Mouse (Mus musculus) large intestine, adult 2 months (tissue): ENCODE measurements around the gene Gm13278. TPM values are rescaled to one million over a fixed set of nuclear protein-coding genes. Genes with fewer than 3 reads are reported as not detected.

Experiments used
- polyA plus RNA-seq: library from polyadenylated mRNA; depleted of rRNA; stranded (reverse); fragments of >200 nt; gene quantifications from 2 replicates; pipeline ENCODE4 v1.2.3, GENCODE M21; 2012; rRNA removed

The Gm13278 gene
- polyA plus RNA-seq, 1 experiment, result not detected

Other genes starting within 250 kb of the Gm13278 start
- not detected in 2 replicates for gene Ifna15, start 233.3 kb upstream of the Gm13278 start, polyA plus RNA-seq
- not detected in 2 replicates for gene Ifna14, start 219.8 kb upstream of the Gm13278 start, polyA plus RNA-seq
- gene Ifna9, start 199.2 kb upstream of the Gm13278 start, polyA plus RNA-seq, result not detected in 2 replicates
- not detected in 2 replicates for gene Ifna12, start 188.2 kb upstream of the Gm13278 start, polyA plus RNA-seq
- not detected in 2 replicates for gene C87499, start 157.1 kb upstream of the Gm13278 start, polyA plus RNA-seq
- gene Ifna13, start 147.1 kb upstream of the Gm13278 start, polyA plus RNA-seq, result not detected in 2 replicates
- not detected in 2 replicates for gene Ifna16, start 114.6 kb upstream of the Gm13278 start, polyA plus RNA-seq
- not detected in 2 replicates for gene Ifna2, start 107.6 kb upstream of the Gm13278 start, polyA plus RNA-seq
- gene Ifnab, start 100.2 kb upstream of the Gm13278 start, polyA plus RNA-seq, result not detected in 2 replicates
- gene Gm26566, start 69.7 kb upstream of the Gm13278 start, polyA plus RNA-seq, result 0.15 and 0.21 TPM in 2 replicates
- gene Klhl9, start 69.1 kb upstream of the Gm13278 start, polyA plus RNA-seq, result 7.2 and 12.3 TPM in 2 replicates
- gene Gm13271, start 36.7 kb upstream of the Gm13278 start, polyA plus RNA-seq, result not detected in 2 replicates
- not detected in 2 replicates for gene Gm13283, start 31.4 kb upstream of the Gm13278 start, polyA plus RNA-seq
- not detected in 2 replicates for gene Gm13290, start 17.7 kb upstream of the Gm13278 start, polyA plus RNA-seq
- not detected in 2 replicates for gene Gm13289, start 14.6 kb upstream of the Gm13278 start, polyA plus RNA-seq
- not detected in 2 replicates for gene Gm13272, start 11.7 kb upstream of the Gm13278 start, polyA plus RNA-seq
- not detected in 2 replicates for gene Ifnz, start 9.4 kb upstream of the Gm13278 start, polyA plus RNA-seq
- not detected in 2 replicates for gene Gm13276, start 5.8 kb upstream of the Gm13278 start, polyA plus RNA-seq
- not detected in 2 replicates for gene Gm13277, start 2.9 kb upstream of the Gm13278 start, polyA plus RNA-seq
- gene Gm13275, start 2.9 kb downstream of the Gm13278 start, polyA plus RNA-seq, result not detected in 2 replicates
- gene Gm13279, start 5.8 kb downstream of the Gm13278 start, polyA plus RNA-seq, result not detected in 2 replicates
- not detected in 2 replicates for gene Gm13285, start 8.1 kb downstream of the Gm13278 start, polyA plus RNA-seq
- gene Gm13287, start 11.7 kb downstream of the Gm13278 start, polyA plus RNA-seq, result not detected in 2 replicates
- gene Gm13288, start 14.0 kb downstream of the Gm13278 start, polyA plus RNA-seq, result not detected in 2 replicates
- gene Ifna7, start 24.7 kb downstream of the Gm13278 start, polyA plus RNA-seq, result not detected in 2 replicates
- gene Ifna11, start 28.4 kb downstream of the Gm13278 start, polyA plus RNA-seq, result not detected in 2 replicates
- not detected in 2 replicates for gene Ifna6, start 35.9 kb downstream of the Gm13278 start, polyA plus RNA-seq
- not detected in 2 replicates for gene Ifna5, start 44.0 kb downstream of the Gm13278 start, polyA plus RNA-seq
- gene Ifna4, start 50.3 kb downstream of the Gm13278 start, polyA plus RNA-seq, result not detected in 2 replicates
- not detected in 2 replicates for gene Ifna1, start 58.5 kb downstream of the Gm13278 start, polyA plus RNA-seq
- gene Ifne, start 88.7 kb downstream of the Gm13278 start, polyA plus RNA-seq, result not detected in 2 replicates